Mouse (Mus musculus): Measurements from ENCODE around the gene Milr1.

DNA sequence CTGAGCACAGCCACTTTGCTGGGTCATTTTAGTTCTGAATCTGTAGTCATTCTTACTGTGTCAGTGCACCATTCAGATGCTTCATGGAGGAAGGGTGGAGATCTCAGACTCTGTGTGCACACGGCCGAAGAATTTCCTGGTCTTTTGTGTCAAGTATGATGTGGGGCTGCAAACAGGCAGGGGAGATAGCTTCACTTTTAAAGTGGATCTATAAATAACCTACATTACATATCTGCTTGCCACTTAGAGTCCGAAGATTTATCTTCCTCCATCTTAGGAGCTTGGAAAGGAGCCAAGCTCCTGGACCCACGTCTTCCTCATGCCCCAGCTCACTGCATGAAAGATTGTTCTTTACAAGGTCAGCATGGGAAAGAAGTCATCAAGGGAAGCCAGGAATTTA lies 20.3 kb upstream of the Milr1 start:
- TF ChIP-seq USF1 (IDR thresholded peaks at IDR 0.05; ENCODE audit: low read depth), result no peak
- no peak for TF ChIP-seq CTCF (IDR thresholded peaks at IDR 0.05; ENCODE audit: control insufficient read depth, insufficient read depth, insufficient read length)
- no peak for TF ChIP-seq MYOG (IDR thresholded peaks at IDR 0.05; ENCODE audit: control insufficient read depth, extremely low read depth, insufficient read length)
- no peak for TF ChIP-seq MAX (IDR thresholded peaks at IDR 0.05)
- no peak for TF ChIP-seq FOSL1 (IDR thresholded peaks at IDR 0.05; ENCODE audit: insufficient read depth, low read length, poor library complexity, severe bottlenecking)
- no peak for TF ChIP-seq CEBPB (IDR thresholded peaks at IDR 0.05; ENCODE audit: low read depth)
- no peak for TF ChIP-seq MYOD1 (IDR thresholded peaks at IDR 0.05; ENCODE audit: control insufficient read depth, insufficient read length, low read depth)
